Mouse (Mus musculus) embryonic facial prominence, embryonic 13.5 days (tissue): Measurements from ENCODE around the gene Gm7137. TPM values are rescaled to one million over a fixed set of nuclear protein-coding genes. Genes with fewer than 3 reads are reported as not detected.
"Not testable (repeated sequence)": the region's sequence is repeated elsewhere in the genome, so short reads cannot be mapped to it uniquely, and the experiment has no call there.

Experiments
- ATAC-seq: fragments of 200-750 bp; cut with Nextera tagmentation; 2 replicates; pipeline ENCODE4 v1.8.0; 2017; ENCODE audit warnings: low read depth; ENCODE audit not compliant: insufficient number of reproducible peaks, insufficient read depth, low FRiP score, low TSS enrichment
- H3K27ac ChIP-seq: fragments of 300-500 bp; sonication (generic); 2 replicates; pipeline ENCODE4 v1.5.1; 2015; ENCODE audit warnings: moderate library complexity, mild to moderate bottlenecking, inconsistent platforms
- H3K27me3 ChIP-seq: fragments of 300-500 bp; sonication (generic); 2 replicates; pipeline ENCODE4 v1.6.1; 2015; ENCODE audit warnings: mild to moderate bottlenecking, inconsistent platforms
- H3K36me3 ChIP-seq: fragments of 300-500 bp; sonication (generic); 2 replicates; pipeline ENCODE4 v1.6.1; 2015; ENCODE audit warnings: mild to moderate bottlenecking, inconsistent platforms
- H3K4me1 ChIP-seq: fragments of 300-500 bp; sonication (generic); 2 replicates; pipeline ENCODE4 v1.6.1; 2015; ENCODE audit warnings: inconsistent platforms
- H3K4me2 ChIP-seq: fragments of 300-500 bp; sonication (generic); 2 replicates; pipeline ENCODE4 v1.6.1; 2015; ENCODE audit warnings: moderate library complexity, mild to moderate bottlenecking, inconsistent platforms
- H3K4me3 ChIP-seq: fragments of 300-500 bp; sonication (generic); 2 replicates; pipeline ENCODE4 v1.5.1; 2015; ENCODE audit warnings: mild to moderate bottlenecking, inconsistent platforms
- H3K9ac ChIP-seq: fragments of 300-500 bp; sonication (generic); 2 replicates; pipeline ENCODE4 v1.6.1; 2015; ENCODE audit warnings: mild to moderate bottlenecking, inconsistent platforms
- H3K9me3 ChIP-seq: fragments of 300-500 bp; sonication (generic); 2 replicates; pipeline ENCODE4 v1.6.1; 2016; ENCODE audit warnings: inconsistent platforms
- WGBS: fragments of 180-500 bp; shearing (Covaris S2); methylation state at CpG from one replicate; pipeline ENCODE4 v1.1.7; 2015; ENCODE audit warnings: mixed read lengths; 5-methylcytosine and 5-hydroxymethylcytosine counted together
- polyA plus RNA-seq: library from polyadenylated mRNA; unstranded; fragments of >200 nt; fragmentation: Nextera tagmentation; extraction: Ambion mirVana; gene quantifications from 2 replicates; pipeline ENCODE4 v1.2.1, GENCODE M21; 2015

The Gm7137 gene
- polyA plus RNA-seq, 1 experiment from 2014 or later: not detected

DNA sequence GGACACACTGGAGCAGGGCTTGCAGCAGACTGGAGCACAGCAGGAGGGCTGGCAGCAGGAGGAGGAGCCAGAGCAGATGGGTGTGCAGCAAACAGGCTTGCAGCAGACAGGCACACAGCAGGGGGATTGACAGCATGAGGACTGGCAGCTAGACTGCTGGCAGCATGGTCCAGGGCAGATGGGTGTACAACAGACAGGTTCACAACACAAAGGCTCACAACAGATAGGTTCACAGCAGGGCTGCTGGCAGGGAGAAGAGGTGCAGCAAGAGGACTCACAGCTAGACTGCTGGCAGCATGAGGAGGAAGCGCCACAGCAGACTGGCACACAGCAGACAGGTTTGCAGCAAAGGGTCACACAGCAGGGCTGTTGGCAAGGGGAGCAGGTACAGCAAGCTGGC lies 37.3 kb downstream of the Gm7137 start:
- ATAC-seq, H3K27ac ChIP-seq, H3K9me3 ChIP-seq, H3K27me3 ChIP-seq, H3K4me1 ChIP-seq, H3K9ac ChIP-seq, H3K36me3 ChIP-seq, H3K4me2 ChIP-seq, H3K4me3 ChIP-seq: not testable (repeated sequence)
- WGBS: 89% methylated on average over 1 of the region's 1 CpGs

DNA sequence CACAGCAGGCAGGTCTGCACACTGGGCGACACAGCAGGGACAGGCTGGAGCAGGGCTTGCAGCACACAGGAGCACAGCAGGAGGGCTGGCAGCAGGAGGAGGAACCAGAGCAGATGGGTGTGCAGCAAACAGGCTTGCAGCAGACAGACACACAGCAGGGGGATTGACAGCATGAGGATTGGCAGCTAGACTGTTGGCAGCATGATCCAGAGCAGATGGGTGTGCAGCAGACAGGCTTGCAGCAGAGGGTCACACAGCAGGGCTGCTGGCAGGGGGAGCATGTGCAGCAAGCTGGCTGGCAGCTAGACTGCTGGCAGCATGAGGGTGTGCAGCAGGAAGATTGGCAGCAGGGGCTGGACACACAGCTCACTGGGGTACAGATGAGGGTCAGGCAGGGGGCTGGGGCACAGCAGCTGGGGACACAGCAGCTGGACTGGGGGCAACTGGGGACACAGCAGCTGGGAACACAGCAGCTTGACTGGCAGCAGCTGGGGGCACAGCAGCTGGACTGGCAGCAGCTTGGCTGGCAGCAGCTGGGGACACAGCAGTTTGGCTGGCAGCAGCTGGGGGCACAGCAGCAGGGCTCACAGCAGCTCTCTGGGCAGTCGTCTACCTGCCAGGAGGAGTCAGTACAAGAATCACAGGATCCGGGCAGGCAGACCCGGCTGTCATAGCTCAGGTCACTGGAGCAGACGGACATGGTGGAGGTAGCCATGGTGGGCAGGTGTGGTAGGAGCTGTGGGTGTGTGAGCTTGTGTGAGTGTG lies 45.9 kb downstream of the Gm7137 start, which contains the start of gene Gm18596:
Gm18596 (minus strand) TSS at position 715 of the 765 bp plus-strand sequence.
- H3K9ac ChIP-seq, H3K4me2 ChIP-seq, ATAC-seq, H3K36me3 ChIP-seq, H3K27me3 ChIP-seq, H3K9me3 ChIP-seq, H3K27ac ChIP-seq, H3K4me1 ChIP-seq, H3K4me3 ChIP-seq: not testable (repeated sequence)
- WGBS: 50% methylated on average over 5 of the region's 5 CpGs

DNA sequence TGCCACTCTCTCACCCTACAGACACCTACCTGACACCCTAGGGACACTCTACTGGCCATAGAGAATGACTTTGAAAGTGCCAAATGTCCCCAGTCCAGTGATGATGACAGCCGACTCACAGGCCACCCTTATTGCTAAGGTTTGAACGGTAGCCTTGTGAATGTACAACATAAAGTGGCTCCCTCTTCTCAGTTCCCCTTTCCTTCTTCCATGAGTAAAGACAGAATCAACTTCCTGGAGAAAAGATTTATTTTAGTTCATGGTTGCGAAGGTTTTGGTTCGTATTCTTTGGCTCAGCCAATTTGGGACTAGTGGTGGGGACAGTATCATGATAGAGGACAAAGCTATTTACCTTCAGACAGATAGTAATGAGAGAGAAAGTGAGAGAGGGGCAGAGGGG lies 49.1 kb downstream of the Gm7137 start:
- H3K4me3 ChIP-seq: no peak overlapping the region
- no peak overlapping the region for H3K9ac ChIP-seq
- ATAC-seq: no peak
- H3K4me2 ChIP-seq: no peak overlapping the region
- H3K27me3 ChIP-seq: no peaks in the 10 kb centered on the region
- H3K36me3 ChIP-seq: no peaks in the 10 kb centered on the region
- H3K4me1 ChIP-seq: no peaks in the 10 kb centered on the region
- no peak overlapping the region for H3K27ac ChIP-seq
- WGBS: 84% methylated on average over 4 of the region's 4 CpGs
- H3K9me3 ChIP-seq: no peaks in the 10 kb centered on the region; the same call in 1 of the 2 replicates

Other genes with a start within 250 kb of the Gm7137 start
- 104 and 109 TPM in 2 replicates for gene Pttg1ip, start 206.5 kb downstream of the Gm7137 start, polyA plus RNA-seq
- 393 and 397 TPM in 2 replicates for gene Sumo3, start 182.1 kb downstream of the Gm7137 start, polyA plus RNA-seq
- 2.6 and 4.1 TPM in 2 replicates for gene Gm49325, start 182.0 kb downstream of the Gm7137 start, polyA plus RNA-seq
- 76.4 and 80.3 TPM in 2 replicates for gene Ube2g2, start 165.9 kb downstream of the Gm7137 start, polyA plus RNA-seq
- gene Tspear, start 101.6 kb downstream of the Gm7137 start, polyA plus RNA-seq: 1.3 and 2.2 TPM in 2 replicates
- not detected in 2 replicates for gene Gm19402, start 97.4 kb downstream of the Gm7137 start, polyA plus RNA-seq
- not detected in 2 replicates for gene Gm9508, start 91.0 kb downstream of the Gm7137 start, polyA plus RNA-seq
- not detected in 2 replicates for gene Gm10272, start 81.6 kb downstream of the Gm7137 start, polyA plus RNA-seq
- gene Gm10024, start 76.7 kb downstream of the Gm7137 start, polyA plus RNA-seq: 0.72 and 1.5 TPM in 2 replicates
- not detected in 2 replicates for gene Gm10142, start 72.4 kb downstream of the Gm7137 start, polyA plus RNA-seq
- gene Krtap12-1, start 67.6 kb downstream of the Gm7137 start, polyA plus RNA-seq: not detected in 2 replicates
- gene Gm10100, start 61.7 kb downstream of the Gm7137 start, polyA plus RNA-seq: not detected in 2 replicates
- not detected in 2 replicates for gene Gm18596, start 45.6 kb downstream of the Gm7137 start, polyA plus RNA-seq
- gene Gm9736, start 36.8 kb downstream of the Gm7137 start, polyA plus RNA-seq: 0.42 TPM in 1 of 2 replicates, not detected in the other
- not detected in 2 replicates for gene Gm3233, start 28.5 kb downstream of the Gm7137 start, polyA plus RNA-seq
- gene Gm3238, start 16.9 kb downstream of the Gm7137 start, polyA plus RNA-seq: not detected in 2 replicates
- gene Gm7138, start 11.3 kb downstream of the Gm7137 start, polyA plus RNA-seq: not detected in 2 replicates
- gene Gm3250, start 5.7 kb downstream of the Gm7137 start, polyA plus RNA-seq: not detected in 2 replicates
- gene Gm9639, start 6.9 kb upstream of the Gm7137 start, polyA plus RNA-seq: not detected in 2 replicates
- not detected in 2 replicates for gene Gm19668, start 10.9 kb upstream of the Gm7137 start, polyA plus RNA-seq
- not detected in 2 replicates for gene Gm9507, start 23.6 kb upstream of the Gm7137 start, polyA plus RNA-seq
- gene Gm2696, start 26.5 kb upstream of the Gm7137 start, polyA plus RNA-seq: not detected in 2 replicates
- gene Krtap10-4, start 38.9 kb upstream of the Gm7137 start, polyA plus RNA-seq: not detected in 2 replicates
- not detected in 2 replicates for gene Krtap10-10, start 47.7 kb upstream of the Gm7137 start, polyA plus RNA-seq
- gene Gm36176, start 58.6 kb upstream of the Gm7137 start, polyA plus RNA-seq: not detected in 2 replicates
- gene Gm10318, start 64.7 kb upstream of the Gm7137 start, polyA plus RNA-seq: not detected in 2 replicates
- not detected in 2 replicates for gene Gm3285, start 73.8 kb upstream of the Gm7137 start, polyA plus RNA-seq
- gene Lrrc3, start 114.3 kb upstream of the Gm7137 start, polyA plus RNA-seq: 4.2 and 5.1 TPM in 2 replicates
- 0.21 and 0.44 TPM in 2 replicates for gene Trpm2, start 182.4 kb upstream of the Gm7137 start, polyA plus RNA-seq
- gene 1810043G02Rik, start 190.3 kb upstream of the Gm7137 start, polyA plus RNA-seq: 28.6 and 31.7 TPM in 2 replicates
- gene Pfkl, start 221.9 kb upstream of the Gm7137 start, polyA plus RNA-seq: 140 and 145 TPM in 2 replicates